Mouse (Mus musculus): ENCODE measurements around the gene Ptprn2.
A peak's percentile ranks its signal among the peaks of the same experiment; 100 is the strongest.

The Ptprn2 gene

GRCm38 (mm10) chr12:117016753-117017595 is 531.5 kb downstream of the Ptprn2 start:
- no peak for DNase-seq

DNA sequence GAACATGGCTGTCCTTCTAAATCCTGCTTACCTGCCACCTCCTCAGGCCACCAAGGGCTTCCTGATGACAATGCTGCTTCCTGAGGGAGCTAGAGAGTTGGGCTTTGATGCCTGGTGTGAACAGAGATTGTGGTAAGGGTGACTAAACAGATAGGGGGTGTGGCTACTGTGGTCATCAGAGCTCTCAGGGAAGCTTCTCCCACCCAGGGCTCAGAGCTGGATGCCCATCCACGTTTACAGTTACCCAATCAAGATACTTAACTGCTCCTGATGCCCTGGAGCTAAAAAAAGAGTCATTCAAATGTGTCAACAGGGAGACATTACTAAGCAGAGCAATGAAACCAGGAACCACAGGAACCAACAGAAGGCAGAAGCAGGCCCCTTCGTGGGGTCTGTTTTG is 532.4 kb downstream of the Ptprn2 start:
- no peak for DNase-seq

DNA sequence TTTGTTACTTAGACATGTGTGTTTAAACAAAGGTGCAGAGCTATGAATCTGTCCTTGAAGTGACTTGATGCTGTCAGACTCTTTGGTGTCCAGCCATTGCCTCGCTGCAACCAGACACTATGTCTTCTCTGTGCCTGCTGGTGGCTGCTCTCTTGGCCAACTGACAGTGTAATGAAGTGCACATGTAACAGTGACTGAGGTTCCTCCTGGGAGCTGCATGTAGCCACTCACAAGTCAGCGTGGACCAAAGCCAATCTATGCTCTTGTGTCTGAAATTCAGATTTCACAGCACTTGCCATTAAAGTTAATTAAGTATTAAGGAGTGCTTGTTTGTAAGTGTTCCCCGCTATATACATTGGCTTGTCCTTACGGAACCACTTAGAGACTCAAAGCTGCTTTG is 537.7 kb downstream of the Ptprn2 start:
- no peak for DNase-seq

- no peak for DNase-seq
Observed at GRCm38 (mm10) chr12:117024916-117025315, 539.4 kb downstream of the Ptprn2 start.

- DNase-seq, result no peak
Observed at GRCm38 (mm10) chr12:117025676-117026075, 540.2 kb downstream of the Ptprn2 start.

DNA sequence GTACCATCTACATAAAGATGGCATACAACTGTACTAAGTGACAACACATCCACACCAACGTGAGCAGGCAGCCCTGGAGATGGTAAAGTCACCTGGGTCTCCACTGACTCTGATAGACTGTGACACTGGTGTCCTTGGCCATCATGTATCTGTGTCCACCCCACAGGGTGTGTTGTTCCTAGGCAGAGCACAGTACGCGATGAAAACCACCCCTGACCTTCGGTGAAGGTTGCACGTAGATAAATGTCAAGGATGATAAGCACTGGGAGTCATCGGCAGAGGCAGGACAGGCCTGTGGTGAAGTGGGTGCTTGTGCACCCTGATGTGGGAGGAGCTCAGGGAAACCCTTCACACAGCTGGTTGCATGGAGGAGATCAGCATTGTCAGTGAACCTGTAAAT is 541.8 kb downstream of the Ptprn2 start:
- no peak for DNase-seq

DNA sequence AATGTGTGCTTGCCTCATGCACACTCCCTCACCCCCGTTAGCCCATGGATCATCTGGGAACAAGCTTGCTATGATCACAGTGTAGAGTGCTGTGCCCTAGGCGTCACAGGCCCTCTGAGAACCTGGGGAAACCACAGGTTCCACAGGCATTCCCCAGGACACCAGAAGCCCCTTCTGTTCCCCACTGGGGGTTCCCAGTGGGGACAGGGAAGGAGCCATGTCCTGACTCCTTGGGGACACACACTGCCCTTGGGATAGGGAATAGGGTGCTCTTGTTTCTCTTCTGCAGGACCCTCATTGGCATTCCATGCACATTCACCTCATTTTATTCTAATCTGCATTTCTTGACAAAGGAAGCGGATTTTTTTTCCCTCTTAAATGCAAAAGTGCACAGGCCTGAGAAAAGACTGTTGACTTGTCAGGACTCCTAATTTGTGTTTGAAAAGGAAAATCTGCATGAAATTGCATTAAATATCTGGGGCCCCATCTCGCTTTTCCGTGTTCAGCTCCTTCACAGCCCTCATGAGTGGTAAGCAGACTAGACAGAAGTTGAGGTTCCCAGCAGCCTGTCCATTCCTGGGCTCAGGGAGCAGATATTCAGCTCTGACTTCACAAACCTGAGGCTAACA is 542.9 kb downstream of the Ptprn2 start:
- no peak for DNase-seq

GRCm38 (mm10) chr12:117033172-117033571 is 547.7 kb downstream of the Ptprn2 start:
- no peak for DNase-seq

DNA sequence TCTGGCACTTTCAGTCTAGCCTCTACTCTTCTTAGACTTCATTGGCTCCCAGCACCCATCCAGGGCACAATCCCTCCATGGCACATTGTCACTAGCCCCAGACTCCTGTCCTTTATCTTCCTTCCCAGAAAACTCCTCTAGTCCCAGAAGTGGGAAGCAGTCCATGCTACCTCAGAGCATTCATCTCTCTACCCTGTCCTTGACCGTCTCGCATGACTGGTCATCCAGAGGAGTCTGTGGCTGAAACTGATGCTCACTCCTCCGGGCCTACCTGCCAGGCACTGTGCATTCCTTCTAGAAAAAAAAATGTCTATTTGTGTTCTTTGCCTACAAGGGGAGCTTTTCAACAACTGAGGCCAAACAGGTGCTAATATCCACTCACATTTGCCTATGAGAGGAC is 549.0 kb downstream of the Ptprn2 start:
- DNase-seq, result no peak

DNA sequence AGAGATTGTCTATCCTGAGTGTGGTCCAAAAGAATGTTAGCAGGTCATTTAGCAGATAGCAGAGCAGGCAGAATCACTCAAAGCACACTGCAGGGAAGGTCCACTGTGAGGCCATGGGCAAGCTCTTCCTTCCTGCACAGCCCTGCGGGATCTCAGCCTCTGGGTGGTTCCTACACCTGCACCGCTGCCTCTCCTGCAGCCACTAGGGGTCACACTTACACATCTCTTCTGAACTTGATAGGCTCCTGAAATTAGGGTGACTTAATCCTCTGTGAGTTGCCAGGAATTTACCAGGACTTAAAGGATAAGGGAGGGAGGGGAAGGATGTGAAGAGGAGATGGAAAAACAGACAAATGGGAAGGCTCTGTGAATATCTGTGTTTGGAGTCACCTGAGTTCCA is 549.7 kb downstream of the Ptprn2 start:
- DNase-seq, result peak in 1 of 2 experiments; percentile 23

GRCm38 (mm10) chr12:117039411-117039810 is 553.9 kb downstream of the Ptprn2 start:
- no peak for DNase-seq

GRCm38 (mm10) chr12:117041409-117041808 is 555.9 kb downstream of the Ptprn2 start:
- no peak for DNase-seq

DNA sequence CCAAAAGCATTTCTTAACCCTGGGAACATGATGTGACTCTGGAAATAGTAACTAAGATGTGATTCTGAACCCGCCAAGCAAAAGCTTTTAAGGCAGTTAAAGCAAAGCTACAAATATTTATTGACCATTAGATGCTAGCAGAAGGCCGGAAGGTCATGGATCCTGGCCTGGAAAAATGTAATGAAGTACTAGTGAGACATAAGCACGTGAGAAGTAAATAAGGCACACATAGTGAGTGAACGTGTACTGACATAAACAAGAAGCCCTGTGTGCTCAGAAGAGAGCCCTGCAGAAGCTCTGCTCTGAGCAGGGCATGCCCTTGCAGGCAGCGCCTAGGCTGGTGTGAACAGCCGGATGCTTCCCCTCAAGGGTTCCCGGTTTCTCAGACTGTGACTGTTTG is 557.2 kb downstream of the Ptprn2 start:
- DNase-seq, result no peak

GRCm38 (mm10) chr12:117047384-117048251 is 562.1 kb downstream of the Ptprn2 start:
- DNase-seq, result no peak

DNA sequence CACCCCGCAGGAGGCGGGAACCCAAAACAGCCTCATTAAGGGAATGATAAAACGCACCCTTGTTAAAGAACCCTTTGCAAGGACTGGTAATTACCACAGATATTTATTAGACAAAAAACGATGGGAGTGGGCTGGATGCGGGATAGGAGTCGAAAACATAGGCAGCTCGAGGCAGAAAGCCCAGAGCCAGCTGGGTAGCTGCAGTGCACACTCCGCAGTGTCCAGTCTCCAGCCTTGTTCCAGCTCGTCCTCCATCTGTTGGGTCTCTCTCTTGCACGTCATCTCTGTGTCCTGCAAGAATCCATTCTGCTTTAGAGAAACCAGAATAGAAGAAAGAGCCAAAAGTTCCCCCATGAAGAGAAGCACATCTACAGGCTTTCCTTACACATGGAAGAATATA is 564.3 kb downstream of the Ptprn2 start:
- DNase-seq, result no peak

- DNase-seq, result no peak
Observed at GRCm38 (mm10) chr12:117053223-117053850, 567.8 kb downstream of the Ptprn2 start.

GRCm38 (mm10) chr12:117053851-117054769 is 568.6 kb downstream of the Ptprn2 start:
- no peak for DNase-seq

- DNase-seq, result no peak
Observed at GRCm38 (mm10) chr12:117054925-117055570, 569.5 kb downstream of the Ptprn2 start.

- DNase-seq, result no peak
Observed at GRCm38 (mm10) chr12:117058184-117058958, 572.9 kb downstream of the Ptprn2 start.

GRCm38 (mm10) chr12:117058975-117059374 is 573.5 kb downstream of the Ptprn2 start:
- DNase-seq, result no peak

Data from spleen, adult 18-20 months (tissue).